Mouse (Mus musculus) gastrocnemius, adult 8-10 months (tissue): ENCODE measurements around the gene Akap13. TPM values are rescaled to one million over a fixed set of nuclear protein-coding genes. Genes with fewer than 3 reads are reported as not detected.

Experiments
- DNase-seq, 2 experiments: peaks; one replicate each; pipeline ENCODE4 v3.0.0; 2022; ENCODE audit warnings: low spot score in 2 of 2
- total RNA-seq, 4 experiments: library from RNA; stranded (reverse); gene quantifications; 2 replicates each; pipeline ENCODE4 v1.2.4; 2022

Gene Akap13
- total RNA-seq, 4 experiments from 2014 or later: 53.9 to 74.5 (median 64.0) TPM

- DNase-seq: no peak
Measured at GRCm38 (mm10) chr7:75515472-75515871, 60.1 kb downstream of the Akap13 start.

GRCm38 (mm10) chr7:75516716-75517619, 61.6 kb downstream of the Akap13 start:
- no peak for DNase-seq

GRCm38 (mm10) chr7:75520531-75520930, 65.2 kb downstream of the Akap13 start:
- DNase-seq: no peak

- no peak for DNase-seq
Measured at GRCm38 (mm10) chr7:75521199-75521598, 65.9 kb downstream of the Akap13 start.

GRCm38 (mm10) chr7:75522226-75522625, 66.9 kb downstream of the Akap13 start:
- no peak for DNase-seq

- no peak for DNase-seq
Measured at GRCm38 (mm10) chr7:75524789-75525569, 69.6 kb downstream of the Akap13 start.

- no peak for DNase-seq
Measured at GRCm38 (mm10) chr7:75525716-75526401, 70.5 kb downstream of the Akap13 start.

- DNase-seq: no peak
Measured at GRCm38 (mm10) chr7:75528751-75529150, 73.4 kb downstream of the Akap13 start.

- no peak for DNase-seq
Measured at GRCm38 (mm10) chr7:75529857-75530437, 74.6 kb downstream of the Akap13 start.

GRCm38 (mm10) chr7:75530642-75531041, 75.3 kb downstream of the Akap13 start:
- no peak for DNase-seq

GRCm38 (mm10) chr7:75533079-75533478, 77.7 kb downstream of the Akap13 start:
- no peak for DNase-seq

- DNase-seq: no peak
Measured at GRCm38 (mm10) chr7:75536298-75536697, 81.0 kb downstream of the Akap13 start.

- no peak for DNase-seq
Measured at GRCm38 (mm10) chr7:75537567-75537966, 82.2 kb downstream of the Akap13 start.

- no peak for DNase-seq
Measured at GRCm38 (mm10) chr7:75538513-75538912, 83.2 kb downstream of the Akap13 start.

GRCm38 (mm10) chr7:75539168-75539567, 83.8 kb downstream of the Akap13 start:
- DNase-seq: no peak

- no peak for DNase-seq
Measured at GRCm38 (mm10) chr7:75549856-75550255, 94.5 kb downstream of the Akap13 start.

GRCm38 (mm10) chr7:75550791-75551336, 95.5 kb downstream of the Akap13 start:
- no peak for DNase-seq

GRCm38 (mm10) chr7:75553002-75553666, 97.8 kb downstream of the Akap13 start:
- no peak for DNase-seq

- DNase-seq: no peak
Measured at GRCm38 (mm10) chr7:75553667-75554045, 98.3 kb downstream of the Akap13 start.

- no peak for DNase-seq
Measured at GRCm38 (mm10) chr7:75554065-75554464, 98.7 kb downstream of the Akap13 start.

GRCm38 (mm10) chr7:75555940-75556339, 100.6 kb downstream of the Akap13 start:
- no peak for DNase-seq
